Mouse (Mus musculus) cortical plate, adult 2 months (tissue): ENCODE results near the gene Tomm40l.

Experiments used
- CTCF ChIP-seq: fragments of 200-500 bp; IDR thresholded peaks from 2 replicates; pipeline ENCODE4 v1.5.1; 2011; ENCODE audit warnings: mild to moderate bottlenecking, control low read depth, low read length; ENCODE audit not compliant: insufficient read depth; ENCODE audit errors: extremely low read depth
- POLR2A ChIP-seq: fragments of 200-500 bp; IDR thresholded peaks from 2 replicates; pipeline ENCODE4 v1.6.1; 2011; ENCODE audit warnings: mild to moderate bottlenecking, low read length, control low read depth; ENCODE audit not compliant: insufficient read depth; ENCODE audit errors: extremely low read depth

- TF ChIP-seq POLR2A (peak; percentile 41; the same call in 1 of the 2 replicates), CTCF (no peak)
Observed at GRCm38 (mm10) chr1:171249913-171250600, 27.7 kb upstream of the Tomm40l start, which contains the start of gene Adamts4.
